Mouse (Mus musculus) liver, embryonic 11.5 days (tissue): Measurements from ENCODE around the gene Smoc1. TPM values are rescaled to one million over a fixed set of nuclear protein-coding genes. Genes with fewer than 3 reads are reported as not detected.

Experiments
- ATAC-seq: fragments of 200-750 bp; cut with Nextera tagmentation; replicated peaks from 2 replicates; pipeline ENCODE4 v1.8.0; 2017; ENCODE audit warnings: moderate number of reproducible peaks, mild to moderate bottlenecking, moderate TSS enrichment, moderate library complexity; ENCODE audit not compliant: low FRiP score
- DNase-seq: peaks from one replicate; pipeline ENCODE4 v3.0.0-alpha.2; 2017; ENCODE audit warnings: low spot score
- H3K27ac ChIP-seq: fragments of 300-500 bp; sonication (generic); 2 replicates; pipeline ENCODE4 v1.5.1; 2014; ENCODE audit warnings: mild to moderate bottlenecking, low read depth, low read length, control low read depth
- H3K27me3 ChIP-seq: fragments of 300-500 bp; sonication (generic); replicated peaks from 2 replicates; pipeline ENCODE4 v1.6.1; 2014; ENCODE audit warnings: low read length, mixed read lengths; ENCODE audit not compliant: control insufficient read depth, insufficient read depth
- H3K36me3 ChIP-seq: fragments of 300-500 bp; sonication (generic); 2 replicates; pipeline ENCODE4 v1.6.1; 2014; ENCODE audit warnings: mild to moderate bottlenecking, low read length, moderate library complexity, mixed read lengths; ENCODE audit not compliant: control insufficient read depth, insufficient read depth
- H3K4me1 ChIP-seq: fragments of 300-500 bp; sonication (generic); replicated peaks from 2 replicates; pipeline ENCODE4 v1.6.1; 2014; ENCODE audit warnings: low read length, mixed read lengths; ENCODE audit not compliant: control insufficient read depth, insufficient read depth
- H3K4me2 ChIP-seq: fragments of 300-500 bp; sonication (generic); 2 replicates; pipeline ENCODE4 v1.6.1; 2014; ENCODE audit warnings: mild to moderate bottlenecking, control low read depth, moderate library complexity
- H3K4me3 ChIP-seq: fragments of 300-500 bp; sonication (generic); 2 replicates; pipeline ENCODE4 v1.5.1; 2014; ENCODE audit warnings: low read depth, low read length, control low read depth
- H3K9ac ChIP-seq: fragments of 300-500 bp; sonication (generic); 2 replicates; pipeline ENCODE4 v1.6.1; 2014; ENCODE audit warnings: low read depth, low read length, control low read depth
- H3K9me3 ChIP-seq: fragments of 300-500 bp; sonication (generic); 2 replicates; pipeline ENCODE4 v1.6.1; 2016; ENCODE audit warnings: low read length, inconsistent platforms, mixed read lengths; ENCODE audit not compliant: control insufficient read depth
- WGBS: fragments of 180-500 bp; shearing (Covaris S2); extraction: QIAGEN DNeasy Blood & Tissue Kit; methylation state at CpG from one replicate; pipeline ENCODE4 v1.1.7; 2014; 5-methylcytosine and 5-hydroxymethylcytosine counted together
- polyA plus RNA-seq: library from polyadenylated mRNA; unstranded; fragments of >200 nt; fragmentation: Nextera tagmentation; extraction: Ambion mirVana; gene quantifications from 2 replicates; pipeline ENCODE4 v1.2.1, GENCODE M21; 2014

The Smoc1 gene
- polyA plus RNA-seq, 1 experiment from 2014 or later: 10.9 TPM

GRCm38 (mm10) chr12:81055811-81056210, 29.2 kb downstream of the Smoc1 start:
- WGBS: 73% methylated on average over 2 of the region's 2 CpGs

GRCm38 (mm10) chr12:81057619-81058018, 31.0 kb downstream of the Smoc1 start:
- Histone ChIP-seq H3K27me3 (no peaks in the 10 kb centered on the region), H3K36me3 (no peaks in the 10 kb centered on the region), H3K9me3 (no peaks in the 10 kb centered on the region), H3K4me3 (no peak overlapping the region), H3K4me1 (no peaks in the 10 kb centered on the region), H3K27ac (no peak overlapping the region), H3K9ac (no peak overlapping the region), H3K4me2 (no peak overlapping the region)
- DNase-seq: no peak
- no peak for ATAC-seq
- 59% methylated on average over 4 of the region's 4 CpGs for WGBS

More at GRCm38 (mm10) chr12:81055811-81056210, 29.2 kb downstream of the Smoc1 start:
- Histone ChIP-seq H3K36me3 (no peaks in the 10 kb centered on the region), H3K4me2 (no peak overlapping the region), H3K9ac (no peak overlapping the region), H3K27ac (no peak overlapping the region), H3K4me1 (no peaks in the 10 kb centered on the region), H3K9me3 (no peaks in the 10 kb centered on the region), H3K27me3 (no peaks in the 10 kb centered on the region), H3K4me3 (no peak overlapping the region)
- DNase-seq: no peak
- ATAC-seq: no peak

- no peak overlapping the region for H3K9ac ChIP-seq
- no peak overlapping the region for H3K4me3 ChIP-seq
- no peak overlapping the region for H3K4me2 ChIP-seq
- WGBS: 84% methylated on average over 3 of the region's 3 CpGs
- no peak overlapping the region for H3K27ac ChIP-seq
- no peaks in the 10 kb centered on the region for H3K9me3 ChIP-seq
- H3K36me3 ChIP-seq: no peaks in the 10 kb centered on the region
- H3K27me3 ChIP-seq: no peaks in the 10 kb centered on the region
- ATAC-seq (no peak), DNase-seq (no peak)
- no peaks in the 10 kb centered on the region; the same call in 1 of the 2 replicates for H3K4me1 ChIP-seq
Observed at GRCm38 (mm10) chr12:81058561-81058960, 32.0 kb downstream of the Smoc1 start.

GRCm38 (mm10) chr12:81061831-81062361, 35.3 kb downstream of the Smoc1 start:
- Histone ChIP-seq H3K27ac (no peak overlapping the region), H3K27me3 (no peaks in the 10 kb centered on the region), H3K36me3 (no peaks in the 10 kb centered on the region), H3K9me3 (no peaks in the 10 kb centered on the region), H3K9ac (no peak overlapping the region), H3K4me2 (no peak overlapping the region), H3K4me1 (no peaks in the 10 kb centered on the region; the same call in 1 of the 2 replicates), H3K4me3 (no peak overlapping the region)
- 76% methylated on average over 6 of the region's 6 CpGs for WGBS
- DNase-seq (no peak), ATAC-seq (no peak)

- 75% methylated on average over 6 of the region's 6 CpGs for WGBS
- H3K9me3 ChIP-seq: no peaks in the 10 kb centered on the region
- no peak overlapping the region for H3K4me3 ChIP-seq
- H3K9ac ChIP-seq: no peak overlapping the region
- H3K27ac ChIP-seq: no peak overlapping the region
- DNase-seq: no peak
- ATAC-seq: no peak
- H3K27me3 ChIP-seq: no peaks in the 10 kb centered on the region
- H3K36me3 ChIP-seq: no peaks in the 10 kb centered on the region
- H3K4me1 ChIP-seq: no peaks in the 10 kb centered on the region; the same call in 1 of the 2 replicates
- no peak overlapping the region for H3K4me2 ChIP-seq
Observed at GRCm38 (mm10) chr12:81063336-81063955, 36.8 kb downstream of the Smoc1 start.

GRCm38 (mm10) chr12:81074139-81074538, 47.5 kb downstream of the Smoc1 start:
- ATAC-seq: no peak
- Histone ChIP-seq H3K27me3 (no peaks in the 10 kb centered on the region), H3K36me3 (no peaks in the 10 kb centered on the region), H3K27ac (no peak overlapping the region), H3K9me3 (peaks cover 6% of the 10 kb centered on the region; the same call in 1 of the 2 replicates), H3K9ac (no peak overlapping the region), H3K4me2 (no peak overlapping the region), H3K4me3 (no peak overlapping the region), H3K4me1 (no peaks in the 10 kb centered on the region)
- DNase-seq: no peak
- 89% methylated on average over 2 of the region's 2 CpGs for WGBS

GRCm38 (mm10) chr12:81074941-81075340, 48.3 kb downstream of the Smoc1 start:
- no peaks in the 10 kb centered on the region for H3K27me3 ChIP-seq
- DNase-seq: no peak
- H3K4me2 ChIP-seq: no peak overlapping the region
- H3K4me3 ChIP-seq: no peak overlapping the region
- peaks cover 7% of the 10 kb centered on the region; the same call in 1 of the 2 replicates for H3K9me3 ChIP-seq
- H3K27ac ChIP-seq: no peak overlapping the region
- 48% methylated on average over 3 of the region's 3 CpGs for WGBS
- no peak overlapping the region for H3K9ac ChIP-seq
- H3K36me3 ChIP-seq: no peaks in the 10 kb centered on the region
- ATAC-seq: no peak
- H3K4me1 ChIP-seq: no peaks in the 10 kb centered on the region

- H3K9me3 ChIP-seq: peaks cover 7% of the 10 kb centered on the region; the same call in 1 of the 2 replicates
- no peak overlapping the region for H3K4me2 ChIP-seq
- H3K27me3 ChIP-seq: no peaks in the 10 kb centered on the region
- no peak for ATAC-seq
- no peak overlapping the region for H3K4me3 ChIP-seq
- WGBS: 85% methylated on average over 2 of the region's 2 CpGs
- H3K4me1 ChIP-seq: no peaks in the 10 kb centered on the region
- no peaks in the 10 kb centered on the region for H3K36me3 ChIP-seq
- DNase-seq: no peak
- H3K9ac ChIP-seq: no peak overlapping the region
- no peak overlapping the region for H3K27ac ChIP-seq
Observed at GRCm38 (mm10) chr12:81077953-81078646, 51.5 kb downstream of the Smoc1 start.
